Mouse (Mus musculus): Measurements from ENCODE around the gene Ccer1. TPM values are rescaled to one million over a fixed set of nuclear protein-coding genes. Genes with fewer than 3 reads are reported as not detected.

Gene Ccer1
- polyA plus RNA-seq, 1 experiment from 2014 or later: not detected

Other genes with a start within 250 kb of the Ccer1 start
- 88.4 and 103 TPM in 2 replicates for gene Dcn, start 213.4 kb upstream of the Ccer1 start, polyA plus RNA-seq (2015; fragmentation: Nextera tagmentation; extraction: Ambion mirVana)
- gene Lum, start 127.9 kb upstream of the Ccer1 start, polyA plus RNA-seq (2015; fragmentation: Nextera tagmentation; extraction: Ambion mirVana): 25.0 and 27.2 TPM in 2 replicates
- 0.57 and 1.0 TPM in 2 replicates for gene Kera, start 86.2 kb upstream of the Ccer1 start, polyA plus RNA-seq (2015; fragmentation: Nextera tagmentation; extraction: Ambion mirVana)
- gene Epyc, start 49.0 kb upstream of the Ccer1 start, polyA plus RNA-seq (2015; fragmentation: Nextera tagmentation; extraction: Ambion mirVana): 1.2 and 1.4 TPM in 2 replicates
- gene C030005K15Rik, start 33.7 kb downstream of the Ccer1 start, polyA plus RNA-seq (2015; fragmentation: Nextera tagmentation; extraction: Ambion mirVana): not detected in 2 replicates

Measured in thymus, postnatal 0 days (tissue).